Mouse (Mus musculus): ENCODE results near the gene Traf3ip2.

The Traf3ip2 gene

GRCm38 (mm10) chr10:39612633-39612988, at the start of gene Traf3ip2:
Gene Traf3ip2 (plus strand): TSS chr10:39612934.
- no peak for ATAC-seq (ENCODE audit: low TSS enrichment)

- ATAC-seq (ENCODE audit: low TSS enrichment): no peak
These were observed 49.0 kb upstream of the Traf3ip2 start for GRCm38 (mm10) chr10:39563552-39564223.

- no peak for ATAC-seq (ENCODE audit: low TSS enrichment)
These were observed 45.8 kb upstream of the Traf3ip2 start for GRCm38 (mm10) chr10:39566901-39567300.

GRCm38 (mm10) chr10:39568991-39569390, 43.7 kb upstream of the Traf3ip2 start:
- ATAC-seq (ENCODE audit: low TSS enrichment): no peak

- ATAC-seq (ENCODE audit: low TSS enrichment): no peak
These were observed 41.7 kb upstream of the Traf3ip2 start for GRCm38 (mm10) chr10:39571011-39571410.

GRCm38 (mm10) chr10:39572050-39572671, 40.6 kb upstream of the Traf3ip2 start:
- ATAC-seq (ENCODE audit: low TSS enrichment): peak; percentile 1; the same call in 1 of the 2 replicates

- ATAC-seq (ENCODE audit: low TSS enrichment): peak; percentile 75
These were observed 40.1 kb upstream of the Traf3ip2 start for GRCm38 (mm10) chr10:39572672-39573051.

- ATAC-seq (ENCODE audit: low TSS enrichment): no peak
These were observed 36.3 kb upstream of the Traf3ip2 start for GRCm38 (mm10) chr10:39576466-39576865.

- no peak for ATAC-seq (ENCODE audit: low TSS enrichment)
These were observed 32.3 kb upstream of the Traf3ip2 start for GRCm38 (mm10) chr10:39580477-39580876.

- ATAC-seq (ENCODE audit: low TSS enrichment): no peak
These were observed 30.3 kb upstream of the Traf3ip2 start for GRCm38 (mm10) chr10:39582385-39582784.

GRCm38 (mm10) chr10:39583718-39584117, 29.0 kb upstream of the Traf3ip2 start:
- peak; percentile 90 for ATAC-seq (ENCODE audit: low TSS enrichment)

GRCm38 (mm10) chr10:39587290-39587925, 25.3 kb upstream of the Traf3ip2 start:
- ATAC-seq (ENCODE audit: low TSS enrichment): peak; percentile 24; the same call in 1 of the 2 replicates

GRCm38 (mm10) chr10:39587973-39588746, 24.6 kb upstream of the Traf3ip2 start:
- no peak for ATAC-seq (ENCODE audit: low TSS enrichment)

- no peak for ATAC-seq (ENCODE audit: low TSS enrichment)
These were observed 22.8 kb upstream of the Traf3ip2 start for GRCm38 (mm10) chr10:39589765-39590546.

- ATAC-seq (ENCODE audit: low TSS enrichment): no peak
These were observed 22.1 kb upstream of the Traf3ip2 start for GRCm38 (mm10) chr10:39590629-39591028.

- ATAC-seq (ENCODE audit: low TSS enrichment): no peak
These were observed 20.2 kb upstream of the Traf3ip2 start for GRCm38 (mm10) chr10:39592501-39592900.

GRCm38 (mm10) chr10:39594716-39595115, 18.0 kb upstream of the Traf3ip2 start:
- ATAC-seq (ENCODE audit: low TSS enrichment): no peak

- no peak for ATAC-seq (ENCODE audit: low TSS enrichment)
These were observed 16.9 kb upstream of the Traf3ip2 start for GRCm38 (mm10) chr10:39595862-39596261.

GRCm38 (mm10) chr10:39597116-39597791, 15.5 kb upstream of the Traf3ip2 start:
- ATAC-seq (ENCODE audit: low TSS enrichment): no peak; the same call in 1 of the 2 replicates

GRCm38 (mm10) chr10:39597792-39598183, 14.9 kb upstream of the Traf3ip2 start:
- ATAC-seq (ENCODE audit: low TSS enrichment): no peak

GRCm38 (mm10) chr10:39599601-39600000, 13.1 kb upstream of the Traf3ip2 start:
- ATAC-seq (ENCODE audit: low TSS enrichment): no peak
